Mouse (Mus musculus) kidney, adult 2 months (tissue): ENCODE measurements at regions not wholly inside any gene's neighbourhood (a gene's known extent, or its start where the extent isn't known, plus 50 kb on each side); places are given as distances from the start of the nearest gene placed in this dataset.

Experiments
- CTCF ChIP-seq: fragments of 200-500 bp; conservative IDR thresholded peaks from 2 replicates; pipeline ENCODE4 v1.5.1; 2011; ENCODE audit warnings: low read depth, mild to moderate bottlenecking, control low read depth, low read length, moderate library complexity, mixed read lengths; ENCODE audit not compliant: insufficient read depth, insufficient read length
- POLR2A ChIP-seq: fragments of 200-500 bp; IDR thresholded peaks from one replicate; pipeline ENCODE4 v1.6.1; 2011; ENCODE audit warnings: low read depth, low read length, control low read depth

- TF ChIP-seq CTCF (no peak), POLR2A (no peak)
These were observed 472.9 kb downstream of the Fgf9 start for GRCm38 (mm10) chr14:58543140-58543767.
